Mouse (Mus musculus): ENCODE results near the gene Olfr111.
"Not testable (repeated sequence)": the region's sequence is repeated elsewhere in the genome, so short reads cannot be mapped to it uniquely, and the experiment has no call there.

Olfr111 gene

GRCm38 (mm10) chr17:37507730-37508129, at the start of gene Olfr111:
Gene Olfr111, plus strand, starts transcription at chr17:37508030.
- no peak for DNase-seq

GRCm38 (mm10) chr17:37458616-37459015, 49.2 kb upstream of the Olfr111 start, which contains the start of gene Olfr109:
Gene Olfr109, plus strand, starts transcription at chr17:37458916.
- no peak for DNase-seq

GRCm38 (mm10) chr17:37483452-37483851, 24.4 kb upstream of the Olfr111 start, which contains the start of gene H2-M2:
Gene H2-M2, minus strand, starts transcription at chr17:37483552.
- no peak for DNase-seq

- DNase-seq, result no peak
Observed at GRCm38 (mm10) chr17:37491930-37492518, 15.8 kb upstream of the Olfr111 start, which contains the start of gene Olfr110. Gene Olfr110, plus strand, starts transcription at chr17:37492468.

- DNase-seq, result not testable (repeated sequence)
Observed at GRCm38 (mm10) chr17:37524612-37525011, 16.8 kb downstream of the Olfr111 start.

GRCm38 (mm10) chr17:37525427-37525826, 17.6 kb downstream of the Olfr111 start:
- not testable (repeated sequence) for DNase-seq

GRCm38 (mm10) chr17:37535173-37535572, 27.3 kb downstream of the Olfr111 start:
- no peak for DNase-seq

- DNase-seq, result not testable (repeated sequence)
Observed at GRCm38 (mm10) chr17:37538416-37538815, 30.6 kb downstream of the Olfr111 start.

- no peak for DNase-seq
Observed at GRCm38 (mm10) chr17:37541454-37542119, 33.8 kb downstream of the Olfr111 start.

GRCm38 (mm10) chr17:37543800-37544435, 36.1 kb downstream of the Olfr111 start:
- DNase-seq, result no peak

GRCm38 (mm10) chr17:37558913-37559615, 51.2 kb downstream of the Olfr111 start:
- DNase-seq, result no peak

- no peak for DNase-seq
Observed at GRCm38 (mm10) chr17:37569351-37569750, 61.5 kb downstream of the Olfr111 start, which contains the start of gene Olfr112. Gene Olfr112, minus strand, starts transcription at chr17:37569451.

GRCm38 (mm10) chr17:37577563-37577962, 69.7 kb downstream of the Olfr111 start, which contains the start of gene Olfr113:
Gene Olfr113, minus strand, starts transcription at chr17:37577663.
- DNase-seq, result no peak
